Mouse (Mus musculus) mouse trophoblast stem cell (cell line): ENCODE results near the gene Slc31a1.

ENCODE experiments used
- in situ Hi-C, 2 experiments: fragments of 300-500 bp; cut with MseI, MboI; formaldehyde crosslinking; loops; 2 replicates in 1 of 2; 3 replicates in 1 of 2; pipeline ENCODE4 v1.15.1; 2025

Slc31a1 gene

GRCm38 (mm10) chr4:62362437-62362836, 1.9 kb downstream of the Slc31a1 start:
- in situ Hi-C loops = no loop called here

GRCm38 (mm10) chr4:62364299-62364698, 3.8 kb downstream of the Slc31a1 start:
- in situ Hi-C loops = no loop called here

- in situ Hi-C loops = no loop called here
These were observed 5.8 kb downstream of the Slc31a1 start for GRCm38 (mm10) chr4:62366291-62366690.

- in situ Hi-C loops = no loop called here
These were observed 7.1 kb downstream of the Slc31a1 start for GRCm38 (mm10) chr4:62367586-62367985.

DNA sequence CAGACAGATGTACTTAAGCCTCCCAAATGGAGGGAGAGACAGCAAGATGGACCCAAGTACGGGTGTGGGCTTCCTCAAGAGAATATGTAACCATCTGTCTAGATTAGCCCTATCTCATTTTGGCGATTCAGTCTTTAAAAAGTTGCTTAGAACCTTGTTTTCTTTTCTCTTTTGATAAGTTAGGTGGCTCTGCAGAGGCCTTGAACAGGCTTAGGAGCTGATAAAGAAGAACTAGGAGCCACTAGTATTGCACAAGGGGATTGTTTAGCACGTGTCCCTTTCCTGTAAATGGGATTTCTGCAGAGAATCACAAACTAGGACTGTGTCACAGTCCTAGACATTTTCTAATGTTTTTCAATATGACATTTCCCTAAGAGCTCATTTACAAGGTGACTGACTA, 8.6 kb downstream of the Slc31a1 start:
- in situ Hi-C loops = no loop called here

DNA sequence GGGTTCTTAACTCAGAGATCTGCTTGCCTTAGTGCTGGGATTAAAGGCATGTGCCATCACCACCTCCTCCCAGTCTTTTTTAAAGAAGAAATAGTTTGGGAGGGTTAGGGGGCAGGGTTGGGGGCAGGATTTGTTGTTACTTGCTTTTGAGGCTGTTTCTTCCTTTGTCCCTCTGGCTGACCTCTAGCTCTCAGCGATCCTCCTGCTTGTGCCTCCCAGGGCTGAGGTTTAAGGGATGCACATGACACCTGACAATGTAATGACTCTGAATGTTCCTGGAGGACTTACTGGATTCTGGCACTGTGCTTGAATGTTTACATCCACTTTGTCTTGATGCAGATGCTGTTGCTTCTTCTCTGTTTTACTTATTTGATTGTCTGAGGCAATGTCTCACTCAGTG, 11.9 kb downstream of the Slc31a1 start:
- in situ Hi-C loops = no loop called here

DNA sequence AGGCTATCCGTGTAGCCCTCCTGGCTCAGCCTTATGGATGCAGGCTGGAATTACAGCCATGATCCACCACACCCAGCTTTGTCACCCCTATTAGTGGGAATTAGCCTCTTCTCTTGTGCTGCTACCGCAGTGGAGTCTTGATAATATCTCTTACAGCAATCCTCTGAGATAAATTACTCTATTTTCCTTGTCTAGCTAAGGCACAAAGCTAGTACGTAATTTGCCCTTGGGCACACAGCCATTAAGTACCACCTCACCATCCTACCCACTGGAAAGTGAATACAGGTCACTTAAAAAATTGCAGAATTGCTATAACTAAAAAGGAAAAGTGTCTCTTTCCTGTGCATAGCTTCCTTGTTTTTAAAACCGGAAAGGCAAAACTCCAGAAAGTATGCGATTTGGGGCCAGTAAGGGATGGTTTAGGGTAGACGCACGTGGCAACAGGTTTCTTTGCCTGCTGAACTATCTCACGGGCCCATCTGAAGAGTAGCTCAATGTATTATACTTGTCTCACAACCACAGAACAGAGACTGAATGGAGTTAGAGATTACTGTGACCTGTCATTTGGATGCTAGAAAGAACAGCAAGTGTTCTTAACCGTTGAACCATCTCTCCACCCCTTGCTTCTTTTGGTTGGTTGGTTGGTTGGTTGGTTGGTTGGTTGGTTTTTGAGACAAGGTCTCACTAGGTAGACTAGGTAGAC, 12.4 kb downstream of the Slc31a1 start:
- in situ Hi-C loops = no loop called here

DNA sequence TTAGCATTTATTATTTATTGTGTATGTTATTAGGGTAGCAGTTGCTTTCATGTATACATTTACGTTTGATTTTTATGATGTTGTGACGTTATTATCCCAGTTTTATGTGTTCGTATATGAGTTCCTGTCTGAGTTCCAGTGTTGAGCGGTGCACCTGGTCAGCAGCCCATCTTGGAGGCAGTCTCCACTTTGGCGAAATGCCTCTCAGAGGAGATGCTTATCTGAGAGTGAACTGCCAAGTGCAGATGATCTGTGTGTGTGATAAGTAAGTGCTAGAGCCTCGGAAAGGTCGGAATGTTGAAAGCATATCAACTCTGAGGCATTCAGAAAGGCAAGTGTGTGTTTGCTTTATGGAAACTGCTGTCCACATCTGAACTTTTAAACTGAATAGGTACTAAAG, 13.1 kb downstream of the Slc31a1 start:
- in situ Hi-C loops = no loop called here

- in situ Hi-C loops = no loop called here
These were observed 13.8 kb downstream of the Slc31a1 start for GRCm38 (mm10) chr4:62374342-62374741.

- in situ Hi-C loops = no loop called here
These were observed 15.6 kb downstream of the Slc31a1 start for GRCm38 (mm10) chr4:62376123-62376522.

- in situ Hi-C loops = no loop called here
These were observed 19.3 kb downstream of the Slc31a1 start for GRCm38 (mm10) chr4:62379724-62380381.

- in situ Hi-C loops = no loop called here
These were observed 22.7 kb downstream of the Slc31a1 start for GRCm38 (mm10) chr4:62383207-62383606.

GRCm38 (mm10) chr4:62383752-62384151, 23.2 kb downstream of the Slc31a1 start:
- in situ Hi-C loops = no loop called here

- in situ Hi-C loops = no loop called here
These were observed 23.6 kb downstream of the Slc31a1 start for GRCm38 (mm10) chr4:62384159-62384558.

GRCm38 (mm10) chr4:62385439-62385838, 24.9 kb downstream of the Slc31a1 start:
- in situ Hi-C loops = no loop called here

DNA sequence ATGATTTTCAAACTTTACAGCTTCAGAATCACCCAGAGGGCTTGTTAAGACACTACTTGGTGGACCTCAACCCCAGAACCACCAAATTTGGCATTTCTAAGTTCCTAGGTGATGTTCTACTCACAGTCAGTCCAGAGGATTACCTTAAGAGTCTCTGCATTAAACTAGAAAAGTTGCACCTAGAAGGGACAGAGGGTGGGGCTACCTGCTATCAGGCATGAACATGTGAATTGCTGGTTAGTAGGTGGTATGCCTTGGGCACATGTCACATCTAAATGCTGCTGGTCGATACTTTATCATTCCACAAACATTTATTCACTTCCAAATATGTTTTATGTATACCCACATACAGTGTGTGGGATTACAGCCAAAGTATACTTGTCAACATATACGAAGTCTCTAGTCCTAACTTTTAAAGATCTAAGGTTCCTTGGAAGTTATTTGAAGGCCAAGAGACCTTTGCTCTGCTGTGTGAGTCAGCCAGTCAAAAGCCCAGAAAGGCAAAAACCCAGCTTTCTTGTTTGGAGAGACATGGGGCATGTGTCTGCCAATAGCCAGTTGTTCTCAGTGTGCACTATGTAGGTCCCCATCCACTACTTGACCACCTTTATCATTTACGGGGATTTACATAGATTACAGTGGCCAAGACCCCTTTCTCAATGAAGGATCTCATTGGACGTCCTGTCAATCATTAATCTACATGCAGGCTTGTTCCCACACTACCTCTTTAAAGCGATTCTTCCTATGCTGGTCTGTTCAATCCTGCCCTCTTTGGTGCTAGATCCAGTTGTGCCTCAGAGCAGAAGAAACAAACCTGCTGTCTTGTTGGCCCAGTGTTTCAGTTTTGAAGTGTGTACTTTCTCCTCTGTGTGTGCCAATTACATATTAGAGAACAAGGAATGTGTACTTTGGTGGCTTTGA, 29.3 kb downstream of the Slc31a1 start:
- in situ Hi-C loops = no loop called here

DNA sequence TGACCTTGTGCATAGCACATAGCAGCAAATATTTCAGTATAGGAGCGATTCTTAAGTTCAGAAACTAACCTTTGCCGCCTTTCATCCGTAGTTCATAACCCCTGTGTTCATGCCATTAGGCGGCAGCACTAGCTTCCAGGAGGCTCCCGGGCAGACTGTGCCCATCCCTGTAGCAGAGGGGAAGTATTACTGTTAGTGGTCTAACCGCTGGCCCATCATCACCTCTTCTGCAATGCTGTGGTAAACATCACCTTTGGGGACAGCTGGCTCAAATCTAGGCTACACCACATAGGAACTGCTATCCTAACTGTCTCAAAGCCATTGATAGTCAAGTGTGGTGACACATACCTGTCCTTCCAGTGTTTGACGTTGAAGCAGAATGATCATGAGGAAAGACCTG, 31.4 kb downstream of the Slc31a1 start:
- in situ Hi-C loops = no loop called here

GRCm38 (mm10) chr4:62393459-62393858, 32.9 kb downstream of the Slc31a1 start:
- in situ Hi-C loops = no loop called here

- in situ Hi-C loops = no loop called here
These were observed 35.3 kb downstream of the Slc31a1 start for GRCm38 (mm10) chr4:62395806-62396205.

- in situ Hi-C loops = no loop called here
These were observed 37.3 kb downstream of the Slc31a1 start for GRCm38 (mm10) chr4:62397616-62398365.

DNA sequence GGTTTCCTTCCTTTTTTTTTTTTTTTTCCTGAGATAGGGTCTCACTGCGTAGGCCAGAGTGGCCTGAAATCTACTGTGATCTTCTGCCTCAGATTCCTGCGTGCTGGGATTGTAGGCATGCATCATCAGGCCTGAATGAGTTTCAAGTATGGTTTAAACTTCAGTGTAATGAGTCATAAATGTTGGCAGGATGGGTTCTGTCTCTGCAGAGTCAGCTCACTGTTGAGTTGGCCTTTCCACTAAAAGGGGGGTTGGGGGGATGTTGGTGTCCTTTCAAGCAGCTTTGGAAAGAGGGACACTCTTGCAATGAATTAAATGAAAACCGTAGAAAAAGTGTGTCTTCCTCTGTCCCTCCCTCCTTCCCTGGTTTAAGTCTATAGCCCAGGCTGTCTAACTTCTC, 38.4 kb downstream of the Slc31a1 start:
- in situ Hi-C loops = no loop called here

DNA sequence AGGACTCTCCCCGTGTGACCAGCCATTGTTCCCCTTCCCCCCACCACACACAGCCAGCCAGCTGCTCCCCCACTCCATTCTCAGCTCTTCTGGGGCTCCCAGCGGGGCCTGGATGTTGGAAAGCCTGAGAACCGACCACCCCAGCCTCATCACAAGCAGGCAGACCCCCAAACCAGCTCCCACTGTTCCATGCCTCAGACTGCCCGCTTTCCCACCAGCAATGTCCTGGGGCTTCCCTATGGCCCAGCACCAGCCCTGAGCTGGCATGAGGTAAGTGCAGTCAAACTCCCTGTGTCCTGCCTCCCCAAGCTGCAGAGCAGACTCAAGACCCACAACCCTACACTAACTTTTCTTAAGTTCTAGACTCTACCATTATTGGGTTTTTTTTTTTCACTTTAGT, 45.6 kb downstream of the Slc31a1 start:
- in situ Hi-C loops = no loop called here
